Comparison of ENCODE assay signal across 9 mouse cellular contexts in genomic region chr4:70355659-70356350, GRCm38 (mm10). TPM values are rescaled to one million over a fixed set of nuclear protein-coding genes. Genes with fewer than 3 reads are reported as not detected.
DNase-seq lines count a peak whose midpoint lies in the region; ATAC-seq and TF ChIP-seq lines count a peak whose summit lies in the region.
"Had no signal": no experiment of that assay in that cellular context is flagged by ENCODE, and none has a peak within 500 bp of the region (broad histone marks: within the 10 kb centered on the region; RNA-seq: fewer than 3 reads in every experiment).

No protein-coding gene starts in this region.

- peak; percentile 55; the same call in 1 of the 2 replicates for ATAC-seq in heart, embryonic 16.5 days (replicated peaks; ENCODE audit: extremely low read depth, insufficient read depth, low FRiP score)
- ATAC-seq in liver, embryonic 11.5 days (replicated peaks; ENCODE audit: low FRiP score): peak; percentile 77; the same call in 1 of the 2 replicates
- peak; percentile 63; the same call in 1 of the 2 replicates for ATAC-seq in neural tube, embryonic 11.5 days (ENCODE audit: insufficient read depth, low FRiP score, low TSS enrichment)

- H3K4me2 ChIP-seq in heart, embryonic 16.5 days (ENCODE audit: low read depth, low read length): no peak overlapping the region
- H3K4me2 ChIP-seq in liver, embryonic 11.5 days: no peak overlapping the region
- H3K4me2 ChIP-seq in neural tube, embryonic 11.5 days (ENCODE audit: low read depth): no peak overlapping the region

- no peak for TF ChIP-seq POLR2A in thymus, adult 2 months (IDR thresholded peaks at IDR 0.05; ENCODE audit: control insufficient read depth, extremely low read depth, insufficient read depth, low read length, poor library complexity)

- 67% methylated on average over 9 of the region's 9 CpGs for WGBS in heart, embryonic 16.5 days
- 70% methylated on average over 9 of the region's 9 CpGs for WGBS in liver, embryonic 11.5 days
- 75% methylated on average over 9 of the region's 9 CpGs for WGBS in neural tube, embryonic 11.5 days
- WGBS in thymus, adult 2 months: 80% methylated on average over 9 of the region's 9 CpGs

- peak; percentile 21; the same call in 1 of the 2 replicates for TF ChIP-seq CTCF in thymus, adult 2 months (IDR thresholded peaks at IDR 0.05; ENCODE audit: borderline replicate concordance, control insufficient read depth, extremely low read depth, insufficient read depth, low read length, poor library complexity)

- no peaks in the 10 kb centered on the region for H3K27me3 ChIP-seq in heart, embryonic 16.5 days (ENCODE audit: control insufficient read depth, insufficient read depth, low read length)
- H3K27me3 ChIP-seq in liver, embryonic 11.5 days (replicated peaks; ENCODE audit: control insufficient read depth, insufficient read depth, low read length): no peaks in the 10 kb centered on the region
- H3K27me3 ChIP-seq in neural tube, embryonic 11.5 days (ENCODE audit: control insufficient read depth, insufficient read depth, low read length): no peaks in the 10 kb centered on the region
- H3K27me3 ChIP-seq in thymus, adult 2 months (ENCODE audit: control insufficient read depth, insufficient read depth, low read length): no peaks in the 10 kb centered on the region

- peaks cover 34% of the 10 kb centered on the region for H3K36me3 ChIP-seq in heart, embryonic 16.5 days (ENCODE audit: control insufficient read depth, insufficient read depth)
- H3K36me3 ChIP-seq in liver, embryonic 11.5 days (ENCODE audit: control insufficient read depth, insufficient read depth, low read length): peaks cover 10% of the 10 kb centered on the region; the same call in 1 of the 2 replicates
- H3K36me3 ChIP-seq in neural tube, embryonic 11.5 days (ENCODE audit: control insufficient read depth, insufficient read depth, low read length): peaks cover 5% of the 10 kb centered on the region; the same call in 1 of the 2 replicates
- H3K36me3 ChIP-seq in thymus, adult 2 months (ENCODE audit: control insufficient read depth, insufficient read depth, low read length): peaks cover 9% of the 10 kb centered on the region

- DNase-seq in A20 (ENCODE audit: low read depth, low spot score) (peak; percentile 64), adipocyte (ENCODE audit: low spot score) (peak; percentile 65)
- peak; percentile 73 for DNase-seq in embryo, embryonic 10 days (ENCODE audit: low spot score)
- peak; percentile 48 for DNase-seq in kidney, postnatal 14 days
- no peak for DNase-seq in liver, embryonic 11.5 days (ENCODE audit: low spot score)
- DNase-seq in neural tube, embryonic 11.5 days (ENCODE audit: low spot score): peak; percentile 56
- DNase-seq in thymus, adult 2 months: peak; percentile 62

- H3K4me1 ChIP-seq in heart, embryonic 16.5 days (ENCODE audit: control insufficient read depth, insufficient read depth, low read length): no peaks in the 10 kb centered on the region
- H3K4me1 ChIP-seq in liver, embryonic 11.5 days (replicated peaks; ENCODE audit: control insufficient read depth, insufficient read depth, low read length): no peaks in the 10 kb centered on the region
- H3K4me1 ChIP-seq in neural tube, embryonic 11.5 days (ENCODE audit: control insufficient read depth, insufficient read depth, low read length): no peaks in the 10 kb centered on the region
- no peaks in the 10 kb centered on the region for H3K4me1 ChIP-seq in thymus, adult 2 months (replicated peaks; ENCODE audit: control insufficient read depth, insufficient read depth, low read length)

- no peaks in the 10 kb centered on the region for H3K9me3 ChIP-seq in heart, embryonic 16.5 days (replicated peaks; ENCODE audit: control insufficient read depth, low read length)
- H3K9me3 ChIP-seq in liver, embryonic 11.5 days (ENCODE audit: control insufficient read depth, low read length): no peaks in the 10 kb centered on the region
- no peaks in the 10 kb centered on the region for H3K9me3 ChIP-seq in neural tube, embryonic 11.5 days (ENCODE audit: control insufficient read depth, low read length)

- H3K4me3 ChIP-seq in heart, embryonic 16.5 days (ENCODE audit: low read length): no peak overlapping the region
- no peak overlapping the region for H3K4me3 ChIP-seq in liver, embryonic 11.5 days (ENCODE audit: low read depth, low read length)
- H3K4me3 ChIP-seq in neural tube, embryonic 11.5 days (ENCODE audit: low read depth, low read length): no peak overlapping the region
- no peak overlapping the region for H3K4me3 ChIP-seq in thymus, adult 2 months (ENCODE audit: control insufficient read depth, insufficient read depth, low read length)
- H3K4me3 ChIP-seq: erythroblast, embryonic 14.5 days had no signal

- no peak overlapping the region for H3K27ac ChIP-seq in heart, embryonic 16.5 days (ENCODE audit: low read length)
- H3K27ac ChIP-seq in liver, embryonic 11.5 days (ENCODE audit: low read depth, low read length): no peak overlapping the region
- H3K27ac ChIP-seq in neural tube, embryonic 11.5 days (ENCODE audit: low read depth, low read length): no peak overlapping the region
- no peak overlapping the region for H3K27ac ChIP-seq in thymus, adult 2 months (ENCODE audit: control insufficient read depth, insufficient read depth, low read length)

- H3K9ac ChIP-seq in heart, embryonic 16.5 days (ENCODE audit: low read length): no peak overlapping the region
- no peak overlapping the region for H3K9ac ChIP-seq in liver, embryonic 11.5 days (ENCODE audit: low read depth, low read length)
- no peak overlapping the region for H3K9ac ChIP-seq in neural tube, embryonic 11.5 days (ENCODE audit: low read length)

RNA-seq across cellular contexts. Expression of gene Cdk5rap2, which starts 54.4 kb away (rescaled TPM):
- polyA plus RNA-seq in heart, embryonic 16.5 days (2015; fragmentation: Nextera tagmentation; extraction: Ambion mirVana): 9.8 and 12.4 TPM in 2 replicates
- polyA plus RNA-seq in liver, embryonic 11.5 days (2014; fragmentation: Nextera tagmentation; extraction: Ambion mirVana): 11.8 and 12.4 TPM in 2 replicates
- 19.0 and 24.9 TPM in 2 replicates for polyA plus RNA-seq in neural tube, embryonic 11.5 days (2014; fragmentation: Nextera tagmentation; extraction: Ambion mirVana)
- 13.3 and 16.4 TPM in 2 replicates for polyA plus RNA-seq in thymus, adult 2 months (2012; rRNA removed)
